Mouse (Mus musculus): ENCODE results near the gene Dusp1. TPM values are rescaled to one million over a fixed set of nuclear protein-coding genes. Genes with fewer than 3 reads are reported as not detected.

The Dusp1 gene
- total and polyA plus RNA-seq, 3 experiments, result 3.5 to 9.9 (median 5.6) TPM

GRCm38 (mm10) chr17:26551104-26551503 lies 10.8 kb downstream of the Dusp1 start:
- Histone ChIP-seq H3K4me3 (replicated peaks in 1 of 3; ENCODE audit: low read depth in 2 of 3, low read length in 2 of 3, poor library complexity in 1 of 3) (no peak overlapping the region), H3K79me2 (replicated peaks; ENCODE audit: control insufficient read depth, extremely low read depth, insufficient read depth, poor library complexity, severe bottlenecking) (no peaks in the 10 kb centered on the region), H3K36me3 (replicated peaks in 1 of 2; ENCODE audit: control insufficient read depth in 1 of 2, insufficient read depth in 1 of 2, low read length in 1 of 2) (no peaks in the 10 kb centered on the region), H3K9ac (ENCODE audit: insufficient read depth, low read depth) (no peak overlapping the region), H3K4me2 (ENCODE audit: insufficient read depth, low read depth, poor library complexity, severe bottlenecking) (no peak overlapping the region), H3K4me1 (ENCODE audit: control insufficient read depth in 1 of 2, insufficient read depth in 2 of 2) (peaks cover 32 to 59% of the 10 kb centered on the region in 2 experiments), H3K27ac (ENCODE audit: insufficient read depth, low read depth) (peak overlapping the region; percentile 35; the same call in 1 of the 2 replicates), H3K9me3 (replicated peaks; ENCODE audit: low read length) (peaks cover 17% of the 10 kb centered on the region), H3K27me3 (replicated peaks) (no peaks in the 10 kb centered on the region)
- dilution Hi-C loops (cut with MboI; ENCODE audit: extremely low pct_ligation_motif_present, extremely low pct_unique_long_range_greater_than_20kb, low sequenced_read_pairs), result no loop called here
- peak; percentile 70 for DNase-seq (ENCODE audit: extremely low read depth)
- in situ Hi-C loops (cut with MboI; ENCODE audit: low pct_ligation_motif_present, low pct_unique_long_range_greater_than_20kb, low sequenced_read_pairs), result no loop called here
- TF ChIP-seq MXI1 (IDR thresholded peaks at IDR 0.05; ENCODE audit: low read depth, low read length), result peak; percentile 69
- no peak for TF ChIP-seq GABPA (IDR thresholded peaks at IDR 0.05; ENCODE audit: insufficient replicate concordance, low read depth, low read length)
- peak; percentile 62; the same call in 1 of the 2 replicates for TF ChIP-seq ETS1 (conservative IDR thresholded peaks at IDR 0.05; ENCODE audit: low read depth, low read length)
- peak; percentile 53; the same call in 1 of the 2 replicates for TF ChIP-seq IRF4 (IDR thresholded peaks at IDR 0.05; ENCODE audit: low read depth, low read length)
- no peak for TF ChIP-seq KAT2A (IDR thresholded peaks at IDR 0.05; ENCODE audit: insufficient replicate concordance, low read length)
- no peak for TF ChIP-seq USF1 (IDR thresholded peaks at IDR 0.05; ENCODE audit: low read depth, low read length)
- TF ChIP-seq TCF12 (IDR thresholded peaks at IDR 0.05; ENCODE audit: low read depth, low read length), result peak; percentile 52; the same call in 1 of the 2 replicates
- 0 out of 2 replicates have a peak, but pooled peaks have one; percentile 13 for TF ChIP-seq JUN (IDR thresholded peaks at IDR 0.05; ENCODE audit: insufficient read depth, low read depth, low read length)
- TF ChIP-seq MAZ (IDR thresholded peaks at IDR 0.05; ENCODE audit: low read depth, low read length), result 0 out of 2 replicates have a peak, but pooled peaks have one; percentile 26
- peak; percentile 58; the same call in 1 of the 2 replicates for TF ChIP-seq MAX (IDR thresholded peaks at IDR 0.05; ENCODE audit: low read length)
- TF ChIP-seq MYC (IDR thresholded peaks at IDR 0.05; ENCODE audit: low read depth, low read length), result 0 out of 2 replicates have a peak, but pooled peaks have one; percentile 52
- peak; percentile 32; the same call in 1 of the 2 replicates for TF ChIP-seq BHLHE40 (IDR thresholded peaks at IDR 0.05; ENCODE audit: low read depth, low read length)
- TF ChIP-seq MEF2A (IDR thresholded peaks at IDR 0.05; ENCODE audit: borderline replicate concordance, low read depth, low read length), result peak; percentile 59; the same call in 1 of the 2 replicates
- TF ChIP-seq SIN3A (IDR thresholded peaks at IDR 0.05; ENCODE audit: low read length), result no peak

- Histone ChIP-seq H3K9ac (ENCODE audit: insufficient read depth, low read depth) (no peak overlapping the region), H3K4me2 (ENCODE audit: insufficient read depth, low read depth, poor library complexity, severe bottlenecking) (no peak overlapping the region), H3K27me3 (replicated peaks) (no peaks in the 10 kb centered on the region), H3K79me2 (replicated peaks; ENCODE audit: control insufficient read depth, extremely low read depth, insufficient read depth, poor library complexity, severe bottlenecking) (no peaks in the 10 kb centered on the region), H3K36me3 (replicated peaks in 1 of 2; ENCODE audit: control insufficient read depth in 1 of 2, insufficient read depth in 1 of 2, low read length in 1 of 2) (no peaks in the 10 kb centered on the region), H3K27ac (ENCODE audit: insufficient read depth, low read depth) (no peak overlapping the region), H3K9me3 (replicated peaks; ENCODE audit: low read length) (peaks cover 9% of the 10 kb centered on the region), H3K4me1 (ENCODE audit: control insufficient read depth in 1 of 2, insufficient read depth in 2 of 2) (peaks cover 37 to 64% of the 10 kb centered on the region in 2 experiments), H3K4me3 (replicated peaks in 1 of 3; ENCODE audit: low read depth in 2 of 3, low read length in 2 of 3, poor library complexity in 1 of 3) (no peak overlapping the region)
- TF ChIP-seq SIN3A (IDR thresholded peaks at IDR 0.05; ENCODE audit: low read length) (no peak), ZKSCAN1 (IDR thresholded peaks at IDR 0.05; ENCODE audit: borderline replicate concordance, low read depth, low read length) (no peak), EP300 (IDR thresholded peaks at IDR 0.05; ENCODE audit: low read length) (no peak), POLR2AphosphoS2 (IDR thresholded peaks at IDR 0.05; ENCODE audit: low read depth, low read length) (no peak), MAFK (IDR thresholded peaks at IDR 0.05; ENCODE audit: insufficient replicate concordance, low read length) (no peak), POLR2A (IDR thresholded peaks at IDR 0.05; ENCODE audit: low read depth, low read length) (no peak), ZNF384 (IDR thresholded peaks at IDR 0.05; ENCODE audit: low read depth, low read length) (no peak), GABPA (IDR thresholded peaks at IDR 0.05; ENCODE audit: insufficient replicate concordance, low read depth, low read length) (no peak), ETS1 (conservative IDR thresholded peaks at IDR 0.05; ENCODE audit: low read depth, low read length) (no peak), RCOR1 (conservative IDR thresholded peaks at IDR 0.05; ENCODE audit: low read depth, low read length) (no peak), MAZ (IDR thresholded peaks at IDR 0.05; ENCODE audit: low read depth, low read length) (no peak), HCFC1 (IDR thresholded peaks at IDR 0.05; ENCODE audit: low read depth, low read length) (no peak), NRF1 (IDR thresholded peaks at IDR 0.05; ENCODE audit: low read depth, low read length) (no peak), TBP (conservative IDR thresholded peaks at IDR 0.05; ENCODE audit: low read depth, low read length) (no peak), CHD1 (IDR thresholded peaks at IDR 0.05; ENCODE audit: low read depth, low read length) (no peak), TCF12 (IDR thresholded peaks at IDR 0.05; ENCODE audit: low read depth, low read length) (no peak), RAD21 (IDR thresholded peaks at IDR 0.05; ENCODE audit: low read depth, low read length) (no peak)
- in situ Hi-C loops (cut with MboI; ENCODE audit: low pct_ligation_motif_present, low pct_unique_long_range_greater_than_20kb, low sequenced_read_pairs) (loop anchor here (5.0 kb wide), 1 partner anchor 42 kb away; no protein-coding TSS in a partner anchor), dilution Hi-C loops (cut with MboI; ENCODE audit: extremely low pct_ligation_motif_present, extremely low pct_unique_long_range_greater_than_20kb, low sequenced_read_pairs) (no loop called here)
- DNase-seq (ENCODE audit: extremely low read depth), result no peak
Measured at GRCm38 (mm10) chr17:26549148-26549809, 12.6 kb downstream of the Dusp1 start.
